Mouse (Mus musculus) lung, adult 2 months (tissue): ENCODE data around the gene Wdr47. TPM values are rescaled to one million over a fixed set of nuclear protein-coding genes. Genes with fewer than 3 reads are reported as not detected.
"Not testable (repeated sequence)": the region's sequence is repeated elsewhere in the genome, so short reads cannot be mapped to it uniquely, and the experiment has no call there.

ENCODE experiments used
- DNase-seq: peaks from one replicate; pipeline ENCODE4 v3.0.0; 2022
- H3K4me1 ChIP-seq: fragments of 200-500 bp; 2 replicates; pipeline ENCODE4 v1.6.1; 2011; ENCODE audit warnings: low read length; ENCODE audit not compliant: control insufficient read depth, insufficient read depth
- H3K4me3 ChIP-seq: fragments of 200-500 bp; replicated peaks from 2 replicates; pipeline ENCODE3; 2011; ENCODE audit warnings: low read depth, mild to moderate bottlenecking, control low read depth, low read length; ENCODE audit errors: extremely low read depth
- CTCF ChIP-seq: fragments of 200-500 bp; IDR thresholded peaks from 2 replicates; pipeline ENCODE4 v1.5.1; 2011; ENCODE audit warnings: mild to moderate bottlenecking, low read length, control low read depth; ENCODE audit not compliant: insufficient read depth
- POLR2A ChIP-seq: fragments of 200-500 bp; IDR thresholded peaks from 2 replicates; pipeline ENCODE4 v1.6.1; 2011; ENCODE audit warnings: low read depth, mild to moderate bottlenecking, control low read depth, low read length, borderline replicate concordance; ENCODE audit errors: extremely low read depth
- WGBS: fragments of 180-500 bp; shearing (Covaris S2); methylation state at CpG from one replicate; pipeline ENCODE4 v1.1.7; 2018; 5-methylcytosine and 5-hydroxymethylcytosine counted together
- polyA plus RNA-seq: library from polyadenylated mRNA; depleted of rRNA; stranded (reverse); fragments of >200 nt; gene quantifications from 2 replicates; pipeline ENCODE4 v1.2.3, GENCODE M21; 2012

Gene Wdr47
- polyA plus RNA-seq, 1 experiment = 8.3 TPM

DNA sequence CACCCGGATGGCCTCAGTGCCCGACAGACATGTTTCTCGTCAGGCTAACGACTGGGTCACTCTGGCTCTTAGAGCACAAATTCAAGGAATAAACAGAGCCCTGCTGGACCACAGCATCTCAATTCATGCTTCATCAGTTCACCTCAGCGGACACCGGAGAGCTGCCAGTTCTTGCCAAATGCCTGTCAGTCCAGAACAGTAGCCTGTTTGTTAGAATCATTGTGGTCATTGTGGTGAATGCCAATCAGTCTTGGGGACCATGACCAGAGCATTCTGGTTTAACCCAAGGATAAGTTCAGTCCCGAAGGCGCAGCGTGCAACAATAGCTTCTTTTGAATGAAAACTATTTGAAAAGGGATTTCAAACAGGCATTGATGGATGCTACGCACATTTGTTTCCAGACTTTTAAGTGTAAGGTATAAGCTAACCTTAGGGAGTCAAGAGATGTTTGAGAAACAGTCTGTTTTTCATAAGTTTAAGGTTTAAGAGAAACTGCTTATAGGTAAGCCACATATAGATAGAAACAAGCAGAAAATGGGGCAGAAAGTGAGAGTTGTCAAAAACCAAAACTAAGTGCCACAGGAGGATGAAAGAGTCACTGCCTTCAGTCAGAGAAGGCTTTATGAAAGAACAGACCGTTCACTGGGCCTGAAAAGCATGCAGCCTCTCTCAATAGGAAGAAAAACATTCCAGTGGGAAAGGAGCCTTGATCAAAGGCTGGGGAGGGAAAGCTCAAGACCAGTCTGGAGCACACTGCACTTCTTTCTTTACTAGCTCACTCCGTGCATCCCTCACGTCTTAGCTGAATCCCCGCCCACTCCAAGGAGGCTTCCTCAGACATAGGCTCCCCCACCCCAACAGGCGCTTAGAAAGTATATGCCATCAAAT is 22.8 kb upstream of the Wdr47 start:
- Histone ChIP-seq H3K4me3 (no peak overlapping the region), H3K4me1 (peaks cover 4% of the 10 kb centered on the region)
- TF ChIP-seq POLR2A (no peak), CTCF (no peak)
- WGBS = 63% methylated on average over 15 of the region's 15 CpGs
- DNase-seq = no peak

DNA sequence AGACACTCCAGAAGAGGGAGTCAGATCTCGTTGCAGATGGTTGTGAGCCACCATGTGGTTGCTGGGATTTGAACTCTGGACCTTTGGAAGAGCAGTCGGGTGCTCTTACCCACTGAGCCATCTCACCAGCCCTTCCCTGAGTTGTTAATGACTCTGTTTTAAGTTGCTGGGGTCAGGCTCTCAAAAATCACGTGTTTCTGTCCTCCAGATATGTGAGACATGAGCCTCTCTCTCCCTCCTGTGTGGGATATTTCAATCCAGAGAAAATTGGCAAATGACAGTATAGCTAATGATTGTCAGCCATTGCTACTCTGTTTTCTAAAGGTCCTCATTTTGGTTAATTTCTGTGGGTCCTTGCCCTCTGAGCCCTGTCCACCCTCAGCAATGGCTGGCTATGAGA is 21.4 kb upstream of the Wdr47 start:
- 51% methylated on average over 3 of the region's 3 CpGs for WGBS
- DNase-seq = not testable (repeated sequence)

GRCm38 (mm10) chr3:108570813-108571212 is 20.3 kb upstream of the Wdr47 start:
- 81% methylated on average over 14 of the region's 14 CpGs for WGBS

More for the DNA sequence above, 21.4 kb upstream of the Wdr47 start:
- H3K4me1 ChIP-seq, H3K4me3 ChIP-seq: not testable (repeated sequence)

DNA sequence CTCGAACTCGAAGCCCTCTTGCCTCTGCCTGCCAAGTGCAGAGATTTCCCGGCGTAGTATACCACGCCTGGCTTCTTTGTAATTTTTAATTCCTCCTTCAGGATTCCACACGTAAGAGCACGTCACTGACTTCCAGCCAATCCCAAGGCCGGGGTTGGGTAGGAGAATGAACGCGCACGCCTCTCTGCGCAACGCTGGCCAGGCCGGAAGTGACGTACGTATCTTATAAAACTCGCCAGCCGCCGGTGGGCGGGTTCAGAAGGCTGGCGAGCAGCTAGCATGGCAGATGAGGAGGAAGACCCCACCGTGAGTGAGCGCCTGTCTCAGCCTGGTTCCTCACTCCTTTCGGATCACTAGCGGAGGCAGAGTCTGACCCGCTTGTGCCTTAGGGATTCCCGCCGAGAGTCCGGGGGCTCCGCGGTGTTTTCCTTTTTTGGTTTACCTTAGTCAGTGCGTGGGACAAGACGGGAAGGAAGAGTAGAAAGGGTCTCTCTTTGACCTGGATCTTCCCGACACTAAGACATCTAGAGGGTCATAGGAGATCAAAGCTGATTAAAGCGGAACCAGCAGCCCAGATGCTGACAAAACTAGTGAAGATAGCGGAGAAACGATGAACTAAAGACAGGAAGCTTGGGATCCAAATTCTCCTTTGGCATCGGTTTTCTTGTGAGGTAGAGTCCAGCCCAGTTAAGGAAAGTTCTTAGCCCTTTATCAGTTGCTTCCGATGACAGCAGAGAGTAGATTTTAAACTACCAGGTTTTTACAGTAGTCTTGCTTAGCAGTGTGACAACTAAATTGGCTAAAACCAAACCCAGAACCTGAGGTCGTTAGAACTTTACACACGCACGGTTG is 19.4 kb upstream of the Wdr47 start, which contains the start of gene Taf13:
TSS of gene Taf13 (plus strand) at position 256 of the 852 bp plus-strand sequence.
- Histone ChIP-seq H3K4me3 (peak within 1 kb of the TSS; percentile 95), H3K4me1 (peaks cover 4% of the 10 kb centered on the region)
- TF ChIP-seq POLR2A (peak; percentile 100), CTCF (no peak)
- under 1% methylated on average over 42 of the region's 42 CpGs for WGBS
- peak; percentile 96 for DNase-seq

More at GRCm38 (mm10) chr3:108570813-108571212, 20.3 kb upstream of the Wdr47 start:
- Histone ChIP-seq H3K4me1 (peaks cover 4% of the 10 kb centered on the region), H3K4me3 (no peak overlapping the region)
- no peak for DNase-seq
- TF ChIP-seq POLR2A (no peak), CTCF (no peak)

GRCm38 (mm10) chr3:108572309-108573010 is 18.6 kb upstream of the Wdr47 start:
- DNase-seq = no peak
- WGBS = 41% methylated on average over 18 of the region's 18 CpGs

DNA sequence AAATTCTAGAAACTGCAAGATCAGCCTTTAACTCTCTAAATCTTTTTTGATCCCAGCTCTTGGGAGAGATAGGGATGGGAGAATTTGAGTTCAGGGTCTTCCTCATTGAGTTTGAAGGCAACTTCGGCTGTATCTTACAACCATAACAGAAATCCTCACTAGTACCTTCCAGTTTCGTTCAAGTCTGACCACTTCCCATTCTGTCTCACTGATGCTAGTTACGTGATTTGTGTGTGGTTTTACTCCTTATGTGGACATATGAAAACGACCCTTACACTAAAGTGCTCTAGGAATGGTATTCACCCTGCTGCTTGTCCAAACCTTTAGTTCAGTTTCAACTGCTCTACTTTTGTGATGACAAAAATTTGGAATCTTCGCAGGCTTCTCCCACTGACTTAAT is 17.1 kb upstream of the Wdr47 start:
- no peak for DNase-seq
- no peak for TF ChIP-seq POLR2A
- no peak for TF ChIP-seq CTCF

More at GRCm38 (mm10) chr3:108572309-108573010, 18.6 kb upstream of the Wdr47 start:
- Histone ChIP-seq H3K4me1 (peaks cover 4% of the 10 kb centered on the region), H3K4me3 (peak overlapping the region; percentile 95)
- TF ChIP-seq CTCF = no peak
- TF ChIP-seq POLR2A = no peak

DNA sequence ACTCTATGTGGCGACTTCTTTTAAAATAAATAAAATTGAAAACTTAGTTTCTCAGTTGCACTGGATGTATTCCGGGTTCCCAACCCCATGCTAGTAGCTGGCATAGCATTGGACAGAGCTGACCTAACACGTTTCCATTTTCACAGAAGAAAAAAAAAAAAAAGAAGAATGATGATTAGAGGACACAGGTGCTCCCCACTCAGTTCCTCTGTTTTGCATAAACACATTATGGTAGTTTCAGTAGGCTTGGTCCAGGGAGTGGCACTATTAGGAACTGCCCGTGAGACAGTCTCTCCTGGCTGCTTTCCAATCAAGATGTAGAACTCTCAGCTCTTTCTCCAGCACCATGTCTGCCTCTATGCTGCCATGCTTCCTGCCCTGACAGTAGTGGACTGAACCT is 6.5 kb upstream of the Wdr47 start:
- no peak for DNase-seq
- WGBS = 60% methylated on average over 4 of the region's 4 CpGs
- H3K4me3 ChIP-seq = no peak overlapping the region
- TF ChIP-seq POLR2A (no peak), CTCF (no peak)
- H3K4me1 ChIP-seq = no peaks in the 10 kb centered on the region

More for the DNA sequence above, 17.1 kb upstream of the Wdr47 start:
- peaks cover 4% of the 10 kb centered on the region for H3K4me1 ChIP-seq
- no peak overlapping the region for H3K4me3 ChIP-seq
- 79% methylated on average over 5 of the region's 5 CpGs for WGBS

- Histone ChIP-seq H3K4me1 (no peaks in the 10 kb centered on the region; the same call in 1 of the 2 replicates), H3K4me3 (no peak overlapping the region)
- no peak for DNase-seq
- WGBS = 65% methylated on average over 2 of the region's 2 CpGs
- no peak for TF ChIP-seq CTCF
- TF ChIP-seq POLR2A = no peak
Observed at GRCm38 (mm10) chr3:108588446-108588845, 2.6 kb upstream of the Wdr47 start.
